Mouse (Mus musculus) cerebellum, adult 11 months (tissue): Measurements from ENCODE around the gene Aplnr.

Source experiments
- DNase-seq: peaks from one replicate; pipeline ENCODE4 v3.0.0; 2022

The Aplnr gene

GRCm38 (mm10) chr2:85137601-85138140 lies 1.6 kb downstream of the Aplnr start:
- no peak for DNase-seq

- no peak for DNase-seq
Measured at GRCm38 (mm10) chr2:85138143-85138542, 2.1 kb downstream of the Aplnr start.

DNA sequence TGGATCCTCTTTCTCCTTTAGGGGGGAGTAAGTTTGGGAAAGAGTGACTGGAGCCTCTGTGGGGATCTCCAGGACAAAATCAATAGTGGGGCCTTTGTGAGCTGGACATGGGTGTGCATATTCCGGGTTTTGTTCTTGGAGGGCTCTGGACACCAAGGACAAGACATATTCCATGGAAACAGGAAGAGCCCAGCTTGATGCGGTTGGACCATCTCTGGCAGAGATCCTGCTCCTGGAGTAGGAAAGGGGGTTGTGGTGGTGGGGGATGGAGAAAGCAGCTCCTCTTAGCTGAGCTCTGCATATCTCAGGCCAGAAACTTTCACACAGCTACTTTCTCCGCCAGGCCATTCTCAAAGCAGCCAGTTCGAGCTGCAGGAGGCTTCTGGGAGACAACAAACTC lies 3.4 kb downstream of the Aplnr start:
- DNase-seq, result no peak

- DNase-seq, result no peak
Measured at GRCm38 (mm10) chr2:85139846-85140245, 3.8 kb downstream of the Aplnr start.

- DNase-seq, result no peak
Measured at GRCm38 (mm10) chr2:85140833-85141232, 4.8 kb downstream of the Aplnr start.

DNA sequence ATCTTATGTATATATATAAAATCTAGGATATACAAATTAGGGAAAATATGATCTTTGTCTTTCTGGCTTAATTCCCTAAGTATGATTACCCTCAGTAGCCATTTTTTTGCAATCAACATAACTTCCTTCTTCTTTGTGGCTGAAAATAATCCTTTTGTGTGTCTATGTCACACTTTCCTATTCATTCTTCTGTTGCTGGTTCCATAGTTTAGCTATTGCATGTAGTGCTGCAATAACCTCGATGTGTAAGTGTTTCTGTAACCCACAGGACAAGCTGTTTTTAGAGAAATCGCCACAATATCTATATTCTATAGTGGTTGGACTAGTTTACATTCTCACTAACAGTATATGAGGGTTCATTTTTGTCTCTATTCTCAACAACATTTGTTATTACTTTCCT lies 8.9 kb downstream of the Aplnr start:
- no peak for DNase-seq

GRCm38 (mm10) chr2:85145346-85145745 lies 9.3 kb downstream of the Aplnr start:
- DNase-seq, result no peak

DNA sequence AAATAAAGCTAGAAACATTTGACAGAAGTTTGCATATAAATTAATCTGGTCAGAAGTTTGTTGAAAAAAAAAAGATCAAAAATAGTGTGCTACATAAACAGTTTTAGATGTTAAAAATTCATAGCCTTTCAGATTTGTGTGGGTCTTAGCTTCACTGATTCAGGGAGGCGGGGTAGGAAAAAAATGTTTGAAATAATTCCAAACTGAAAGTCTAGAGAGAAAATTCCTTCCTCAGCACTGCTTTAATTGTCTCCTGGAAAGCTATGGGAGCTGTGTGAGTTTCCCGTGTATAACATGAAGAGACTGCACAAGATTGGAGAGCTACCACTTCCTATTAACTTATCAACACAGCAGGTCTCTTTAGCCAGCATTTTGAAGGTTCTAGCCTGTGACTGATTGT lies 11.5 kb downstream of the Aplnr start:
- no peak for DNase-seq

GRCm38 (mm10) chr2:85150373-85150772 lies 14.3 kb downstream of the Aplnr start:
- DNase-seq, result no peak

DNA sequence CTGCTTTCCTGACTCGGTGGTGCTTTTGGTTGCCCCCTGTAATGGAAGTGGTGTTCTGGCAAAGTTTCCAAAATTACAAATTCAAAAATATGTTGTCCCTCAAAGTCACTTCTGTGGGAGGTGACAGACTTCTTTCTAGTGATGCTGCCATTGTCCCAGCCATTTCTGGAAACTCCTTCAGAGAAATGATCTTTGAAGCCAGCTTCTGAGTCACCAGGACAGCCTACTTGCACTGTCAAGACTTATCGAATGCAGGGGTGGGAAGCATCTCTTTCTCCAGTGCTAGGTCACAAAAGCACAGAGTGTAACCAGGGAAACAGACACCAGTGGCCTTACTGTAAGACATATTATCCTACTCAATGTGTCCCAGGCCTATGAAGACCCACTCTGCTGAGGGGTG lies 15.2 kb downstream of the Aplnr start:
- no peak for DNase-seq

DNA sequence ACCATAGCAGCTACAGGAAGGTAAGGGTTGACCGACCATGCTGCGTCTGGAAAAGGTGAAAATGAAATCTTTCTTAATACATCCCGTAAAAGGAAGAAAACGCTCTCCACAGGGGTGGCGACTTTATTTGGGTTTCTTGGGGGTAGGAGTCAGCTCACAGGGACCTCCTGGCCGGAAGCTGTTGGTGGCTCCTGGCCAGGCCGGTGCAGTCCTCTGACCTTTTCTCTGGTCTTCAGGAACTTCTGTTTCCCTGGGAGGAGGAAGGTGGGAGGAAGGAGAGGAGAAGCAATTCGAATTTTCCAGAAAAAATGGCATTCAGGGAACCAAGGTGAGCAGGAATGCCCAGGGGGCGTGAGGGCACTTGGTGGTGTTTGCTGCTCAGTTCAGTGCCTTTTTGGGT lies 19.3 kb downstream of the Aplnr start:
- no peak for DNase-seq

DNA sequence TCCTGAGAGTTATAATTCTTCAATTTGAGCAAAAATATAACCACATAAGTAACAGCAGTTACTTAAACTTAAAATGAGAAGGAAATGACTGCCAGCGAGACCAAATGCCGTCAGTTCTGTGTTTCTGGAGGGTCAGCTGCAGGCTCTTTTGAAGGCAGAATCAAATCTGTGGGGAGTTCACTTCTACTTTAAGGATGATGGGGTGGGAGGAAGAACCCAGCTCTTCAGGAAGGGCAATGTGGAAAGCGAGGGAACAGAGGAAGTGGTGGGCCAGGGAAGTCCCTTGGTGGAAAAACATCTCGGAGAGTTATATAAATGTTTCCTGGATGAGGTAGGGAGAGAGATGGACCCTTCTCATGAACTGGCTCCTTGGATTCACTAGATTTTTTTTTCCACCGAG lies 20.1 kb downstream of the Aplnr start:
- no peak for DNase-seq

DNA sequence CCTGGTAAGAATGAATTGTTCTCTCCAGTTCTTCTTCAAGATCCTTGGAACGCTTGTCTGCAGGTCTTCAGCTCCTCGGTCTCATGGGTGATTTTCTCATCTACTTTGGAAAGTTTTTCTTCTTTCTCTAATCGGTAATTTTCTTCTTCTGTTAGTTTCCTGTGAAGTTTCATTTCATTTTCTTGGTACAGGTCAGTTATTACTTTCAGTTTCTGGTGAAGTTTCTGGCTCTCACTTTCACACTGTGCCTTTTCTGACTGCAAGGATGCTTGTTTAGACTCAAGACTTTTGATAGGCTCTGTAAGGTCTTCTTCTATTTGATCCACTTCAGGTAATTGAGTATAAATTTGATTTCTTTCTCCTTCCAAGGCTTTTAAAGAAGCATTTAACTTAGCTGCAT lies 21.4 kb downstream of the Aplnr start:
- DNase-seq, result no peak

GRCm38 (mm10) chr2:85160901-85161637 lies 25.0 kb downstream of the Aplnr start:
- DNase-seq, result no peak

DNA sequence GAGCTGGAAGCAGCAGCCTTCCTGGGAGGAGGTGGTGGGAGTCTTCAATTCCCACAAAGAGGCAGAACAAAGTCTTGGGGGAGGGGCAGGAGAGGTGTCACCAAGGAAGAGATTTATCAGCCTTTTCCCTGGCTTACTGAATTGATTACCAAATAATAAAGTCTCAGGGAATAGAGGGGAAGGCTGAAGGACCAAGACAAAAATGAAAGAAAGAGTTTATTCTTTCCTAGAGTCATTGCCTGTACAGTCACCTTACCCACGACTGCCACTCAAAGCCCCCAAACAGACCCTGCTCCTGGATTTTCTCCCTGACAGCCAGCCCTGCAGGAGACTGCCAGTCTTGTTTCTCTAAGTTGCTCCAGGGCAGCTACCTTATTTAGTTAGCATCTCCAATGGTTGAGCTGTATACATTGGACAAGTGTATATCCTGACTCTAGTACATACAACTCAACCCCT lies 25.6 kb downstream of the Aplnr start:
- DNase-seq, result no peak

DNA sequence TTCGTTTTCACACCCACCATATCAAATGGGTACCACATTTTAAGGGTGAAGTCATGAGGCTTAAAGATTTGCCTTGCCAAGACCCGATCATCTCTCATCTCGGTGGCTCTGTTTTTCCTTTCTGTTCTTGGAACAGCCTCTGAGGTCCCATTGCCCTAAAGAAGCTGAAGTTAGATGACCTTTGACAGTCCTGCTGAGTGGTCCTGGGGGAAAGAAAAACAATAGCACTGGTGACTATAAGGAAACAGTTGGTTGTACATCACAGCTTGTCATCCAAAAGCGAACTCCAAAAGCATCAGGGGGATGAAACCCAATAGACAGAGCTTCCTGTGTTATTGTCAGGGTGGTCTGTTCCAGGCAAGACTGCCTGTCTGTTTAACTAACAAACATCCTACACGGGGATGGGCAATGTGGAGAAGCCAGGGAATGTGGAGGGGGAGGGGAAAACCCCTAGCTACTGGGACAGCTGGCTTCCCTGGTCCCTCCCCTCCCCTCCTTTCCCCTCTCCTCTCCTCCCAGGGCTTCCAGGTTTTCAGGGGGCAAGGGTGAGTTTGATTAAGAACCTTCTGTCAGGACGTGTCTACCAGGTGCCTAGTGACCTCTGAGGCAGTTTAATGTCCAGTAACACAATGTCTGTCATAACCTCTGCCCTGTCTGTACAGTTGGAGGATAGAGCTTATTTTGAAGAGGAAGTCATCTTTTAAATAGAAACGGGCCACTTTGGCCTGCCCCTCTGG lies 27.5 kb downstream of the Aplnr start:
- no peak for DNase-seq

GRCm38 (mm10) chr2:85167624-85168023 lies 31.6 kb downstream of the Aplnr start:
- DNase-seq, result no peak

GRCm38 (mm10) chr2:85168327-85168726 lies 32.3 kb downstream of the Aplnr start:
- DNase-seq, result no peak

GRCm38 (mm10) chr2:85172071-85172762 lies 36.2 kb downstream of the Aplnr start:
- no peak for DNase-seq

GRCm38 (mm10) chr2:85172763-85173103 lies 36.7 kb downstream of the Aplnr start:
- DNase-seq, result no peak

DNA sequence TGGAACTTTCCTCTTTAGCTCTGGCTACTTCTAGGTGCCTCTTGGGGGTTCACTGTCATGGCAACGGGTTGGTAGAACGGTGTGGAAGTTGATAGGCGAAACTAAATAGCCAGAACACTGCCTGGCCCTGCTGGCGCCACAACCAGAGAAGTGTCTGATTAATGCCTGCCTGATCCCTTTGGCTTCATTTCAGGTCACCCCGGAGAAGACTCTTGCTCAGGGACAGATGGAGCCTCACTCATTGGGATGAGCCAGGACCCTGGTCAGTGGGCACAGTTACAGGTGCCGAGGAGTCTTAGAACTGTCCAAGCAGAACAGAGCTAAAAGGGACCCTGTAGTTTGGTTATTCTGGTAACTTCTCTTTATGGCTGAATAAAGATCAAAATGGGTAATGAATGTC lies 37.5 kb downstream of the Aplnr start:
- DNase-seq, result no peak

DNA sequence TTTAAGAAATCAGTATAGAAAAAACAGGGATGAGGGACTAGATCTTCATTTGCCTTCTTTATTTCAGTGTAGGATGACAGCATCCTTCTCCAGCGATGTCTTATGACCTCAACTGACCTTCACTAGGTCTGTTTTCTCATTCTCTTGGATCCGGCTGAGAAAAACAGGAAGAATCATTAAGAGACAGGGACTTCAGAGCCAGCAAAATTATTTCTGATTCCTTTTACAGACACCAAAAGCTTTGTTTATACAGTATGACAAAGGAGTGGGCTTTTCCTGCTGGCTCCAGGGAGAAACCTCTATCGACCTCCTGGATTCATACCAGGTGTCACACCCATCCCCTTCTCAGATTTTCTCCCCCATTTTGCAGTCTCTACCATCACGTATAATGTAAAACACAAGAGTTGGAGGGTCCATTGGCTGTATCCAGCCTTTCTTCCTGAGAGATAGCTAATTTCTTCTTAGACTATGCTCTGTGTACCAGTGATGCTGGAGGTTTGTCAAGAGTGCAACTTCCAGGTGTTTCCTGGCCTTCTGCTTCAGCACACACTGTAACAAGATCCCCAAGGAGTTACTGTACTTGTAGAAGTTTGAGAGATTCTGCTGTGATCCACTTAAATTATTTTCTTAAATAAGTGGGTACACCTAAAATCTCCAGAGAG lies 42.2 kb downstream of the Aplnr start:
- no peak for DNase-seq

DNA sequence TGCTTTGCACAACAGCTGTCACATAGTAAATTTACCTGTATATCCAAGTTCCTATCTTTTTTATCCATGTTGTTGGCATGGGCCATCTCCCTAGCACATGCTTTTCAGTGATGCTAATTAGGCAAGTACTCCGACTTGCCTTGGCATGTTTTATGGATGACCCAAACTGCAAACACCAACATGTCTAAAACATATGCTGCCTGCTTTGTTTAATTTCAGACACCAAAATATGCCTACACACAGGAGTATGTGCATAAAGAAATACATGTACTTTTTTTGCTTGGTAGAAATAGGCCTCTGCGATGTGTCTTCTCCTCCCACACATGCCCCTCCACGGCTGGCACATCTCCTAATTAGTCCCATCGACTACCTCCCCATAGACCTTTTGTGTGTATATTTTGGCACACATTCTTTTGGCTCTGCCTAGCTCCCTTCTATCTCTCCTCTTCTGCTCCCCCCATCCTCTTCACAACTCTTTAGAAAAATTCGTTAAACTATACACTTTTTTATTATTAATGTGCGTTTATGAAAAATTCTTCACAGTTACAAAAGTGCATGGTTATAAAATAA lies 51.6 kb downstream of the Aplnr start:
- no peak for DNase-seq
